Mouse (Mus musculus): ENCODE data around the gene Gm21865. TPM values are rescaled to one million over a fixed set of nuclear protein-coding genes. Genes with fewer than 3 reads are reported as not detected.
"Not testable (repeated sequence)": the region's sequence is repeated elsewhere in the genome, so short reads cannot be mapped to it uniquely, and the experiment has no call there.

Gm21865 gene
- not detected for total RNA-seq (2021)

DNA sequence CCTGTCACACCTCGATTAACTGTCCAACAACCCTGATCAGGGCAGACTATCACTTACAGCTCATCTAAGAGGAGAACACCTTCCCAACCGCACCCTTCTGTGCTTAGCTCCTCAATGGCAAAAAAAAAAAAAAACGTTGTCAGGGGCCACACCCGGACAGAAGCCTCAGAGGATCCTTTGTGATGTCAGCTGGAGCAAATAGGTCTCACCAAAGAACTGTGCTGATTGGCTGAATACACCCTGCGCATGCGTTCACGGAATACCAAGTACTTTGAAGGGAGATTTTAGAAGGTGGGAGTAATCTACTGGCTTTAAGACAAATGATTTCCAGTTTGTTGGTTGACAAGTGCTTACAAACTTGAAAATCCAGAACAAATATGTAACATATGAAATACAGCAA is at the start of gene Gm21865:
Gene Gm21865 (minus strand): TSS at position 101 of the 400 bp plus-strand sequence.
- intact Hi-C loops (cut with DNase I); DNase-seq (ENCODE audit: low spot score in 2 of 2): not testable (repeated sequence)

Other genes with a start within 250 kb of the Gm21865 start
- gene Gm21882, start 64.6 kb upstream of the Gm21865 start, total RNA-seq (2021): not detected

Data from left cerebral cortex, postnatal 25 days (tissue).